Mouse (Mus musculus) frontal cortex, postnatal 25 days (tissue): ENCODE results near the gene Etnk2.
"Not testable (repeated sequence)": the region's sequence is repeated elsewhere in the genome, so short reads cannot be mapped to it uniquely, and the experiment has no call there.

ENCODE experiments used
- DNase-seq, 2 experiments: peaks; one replicate each; pipeline ENCODE4 v3.0.0; 2022; ENCODE audit warnings: low spot score in 2 of 2

The Etnk2 gene

DNA sequence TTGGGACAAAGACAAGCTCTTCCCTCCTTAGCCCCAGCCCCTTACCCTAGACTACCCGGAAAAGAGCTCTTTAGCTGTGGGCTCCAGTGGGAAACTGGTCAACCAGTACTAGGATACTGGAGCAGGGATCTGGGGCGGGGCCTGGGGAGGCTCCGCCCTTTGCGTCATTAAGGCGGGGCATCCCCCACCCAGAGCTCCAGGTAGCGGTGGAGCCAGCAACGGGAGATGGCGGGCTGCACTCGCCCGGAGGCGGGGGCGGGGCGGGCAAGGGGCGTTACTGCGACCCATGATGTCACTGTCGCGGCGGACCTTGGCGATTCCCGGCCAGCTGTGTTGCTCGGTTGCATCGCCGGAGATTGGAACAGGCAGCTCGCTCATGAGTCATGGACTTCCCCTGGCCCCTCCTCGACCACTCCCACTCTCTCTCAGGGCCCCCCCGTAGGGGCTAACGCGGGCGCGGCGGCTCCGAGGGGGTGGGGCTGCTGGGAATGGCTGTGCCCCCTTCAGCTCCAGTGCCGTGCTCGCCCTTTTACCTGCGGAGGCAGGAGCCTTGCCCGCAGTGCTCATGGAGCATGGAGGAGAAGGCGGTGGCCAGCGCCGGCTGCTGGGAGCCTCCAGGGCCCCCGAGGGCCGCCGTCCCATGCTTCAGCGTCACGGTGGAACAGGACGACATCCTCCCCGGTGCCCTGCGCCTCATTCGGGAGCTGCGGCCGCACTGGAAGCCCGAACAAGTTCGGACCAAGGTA, at the start of gene Etnk2:
Etnk2 (plus strand) TSS at position 297 of the 746 bp plus-strand sequence.
- DNase-seq: peak; percentile 28 to 58

DNA sequence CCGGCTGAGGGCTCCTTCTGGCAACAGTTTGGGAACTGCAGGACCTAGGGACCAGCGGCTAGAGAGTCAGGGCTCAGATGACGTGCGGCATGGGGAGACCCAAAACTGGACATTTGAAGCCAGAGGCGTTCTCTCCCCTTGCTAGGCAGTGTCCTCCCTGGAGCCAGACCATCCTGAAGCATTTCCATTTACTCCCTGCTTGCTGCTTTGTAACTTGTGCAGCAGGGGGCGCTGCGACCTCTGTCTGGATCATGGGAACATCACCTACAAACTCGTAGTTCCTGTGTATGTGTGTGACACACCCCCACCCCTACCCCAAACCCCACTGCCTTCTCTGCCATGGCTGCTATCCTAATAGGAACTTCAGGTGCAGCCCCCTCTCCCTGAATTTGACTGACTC, 49.0 kb upstream of the Etnk2 start:
- peak in 1 of 2 experiments; percentile 35 for DNase-seq

- no peak for DNase-seq
Observed at GRCm38 (mm10) chr1:133315775-133316174, 47.6 kb upstream of the Etnk2 start.

DNA sequence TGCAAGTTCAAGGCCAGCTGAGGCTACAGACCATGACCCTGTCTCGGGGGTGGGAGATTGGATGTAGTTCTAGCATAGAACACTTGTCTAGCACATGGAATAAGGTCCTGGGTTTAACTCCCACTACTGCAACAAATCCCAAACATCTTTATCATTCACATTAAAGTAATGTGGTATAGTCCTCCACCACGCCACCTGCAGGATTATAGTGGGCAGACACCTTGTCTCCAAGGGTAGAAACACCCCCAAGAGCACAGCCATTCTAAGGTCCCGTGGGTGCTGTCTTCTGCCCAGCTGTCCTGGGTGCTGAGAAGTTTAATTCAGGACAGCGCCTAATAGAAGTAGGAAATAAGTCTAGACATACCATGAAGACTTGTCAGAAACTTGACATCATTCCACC, 46.8 kb upstream of the Etnk2 start:
- DNase-seq: no peak

DNA sequence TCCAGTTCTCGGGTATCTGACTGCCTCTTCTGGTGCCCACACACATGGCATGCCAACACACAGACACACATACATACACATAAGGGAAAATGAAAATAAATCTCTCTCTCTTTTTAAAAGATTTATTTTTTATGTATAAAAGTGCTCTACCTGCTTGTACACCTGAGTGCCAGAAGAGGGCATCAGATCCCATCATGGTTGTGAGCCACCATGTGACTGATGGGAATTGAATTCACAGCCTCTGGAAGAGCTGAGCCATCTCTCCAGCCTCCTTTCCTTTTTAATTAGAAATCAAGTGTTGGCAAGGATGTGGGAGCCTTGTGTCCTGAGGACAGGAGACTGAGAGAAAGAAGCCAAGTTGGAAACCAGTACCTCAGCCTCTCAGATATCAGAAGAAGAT, 46.2 kb upstream of the Etnk2 start:
- DNase-seq: no peak

DNA sequence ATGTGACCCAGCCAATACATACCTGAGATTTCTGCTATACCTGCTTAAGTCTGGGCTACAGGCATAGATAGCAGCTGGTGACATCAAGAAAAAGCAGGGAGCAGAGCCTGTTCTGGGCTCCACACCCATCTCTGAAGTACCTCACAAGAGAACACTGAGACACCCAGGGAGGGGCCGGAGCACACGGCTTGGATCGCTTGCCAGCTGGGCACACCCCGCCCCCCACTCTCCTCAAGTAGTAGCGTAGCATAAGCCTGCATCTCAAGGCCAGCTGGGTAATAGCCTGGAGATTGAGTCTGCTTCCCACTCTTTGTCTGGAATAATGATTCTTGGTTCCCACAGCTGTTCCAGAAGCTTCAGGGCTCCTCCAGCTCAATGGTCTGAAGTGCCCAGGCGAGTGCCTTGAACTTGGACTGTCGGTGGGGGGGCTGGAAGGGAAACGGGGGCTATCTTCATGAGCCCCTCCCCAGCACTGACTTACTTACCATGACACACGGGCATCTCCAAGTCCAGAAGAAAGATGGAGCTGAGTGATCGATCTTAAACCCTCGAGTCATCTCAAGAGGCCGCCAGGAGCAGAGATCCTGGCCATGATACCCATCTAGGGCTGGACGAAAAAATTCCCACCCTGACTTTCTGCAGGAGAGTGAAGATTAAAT, 42.0 kb upstream of the Etnk2 start, which contains the start of gene Kiss1:
Kiss1 (plus strand) TSS at position 609 of the 659 bp plus-strand sequence.
- DNase-seq: no peak

GRCm38 (mm10) chr1:133323333-133323732, 40.0 kb upstream of the Etnk2 start:
- no peak for DNase-seq

DNA sequence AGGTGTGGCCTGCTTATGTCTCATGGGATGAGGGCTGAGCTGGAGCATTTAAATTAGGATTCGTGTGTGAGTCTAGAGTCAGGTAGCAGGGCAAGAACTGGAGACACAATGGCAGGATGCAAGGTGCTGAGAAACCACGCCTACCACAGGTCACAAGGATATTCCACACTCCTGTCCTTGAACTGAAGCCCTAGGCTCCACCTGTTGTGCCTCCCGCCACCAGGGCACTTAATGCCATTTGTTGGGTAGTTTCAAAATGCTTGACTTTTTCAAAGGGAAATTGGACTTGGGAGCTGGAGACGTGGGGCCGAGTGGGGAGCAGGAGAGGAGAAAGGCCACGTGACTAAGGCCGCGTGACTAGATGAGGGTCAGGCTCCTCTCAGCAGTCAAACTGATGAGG, 37.4 kb upstream of the Etnk2 start:
- no peak for DNase-seq

GRCm38 (mm10) chr1:133327094-133327493, 36.3 kb upstream of the Etnk2 start:
- no peak for DNase-seq

DNA sequence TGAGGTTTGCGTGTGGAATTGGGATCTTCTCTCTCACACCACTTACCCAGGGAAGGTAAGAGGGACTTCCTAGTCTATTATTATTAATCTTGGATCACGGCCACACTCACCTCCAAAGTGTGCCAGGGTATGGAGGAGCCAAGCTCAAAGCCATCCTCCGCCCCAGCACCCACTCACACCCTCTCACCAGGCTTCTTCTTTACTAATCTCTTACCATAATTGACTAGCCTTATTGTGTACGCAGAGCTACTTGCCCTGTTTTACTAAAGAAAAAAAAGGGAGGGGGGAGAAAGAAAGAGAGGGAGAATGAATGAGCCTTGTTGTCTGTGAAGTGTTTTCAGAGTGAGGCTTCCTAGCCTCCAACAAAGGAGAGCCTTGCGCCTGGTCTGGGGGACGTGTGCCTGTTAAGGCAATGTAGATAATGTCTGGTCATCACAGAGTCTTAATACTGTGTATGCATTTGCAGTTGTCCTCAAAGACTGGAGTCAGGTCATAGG, 35.0 kb upstream of the Etnk2 start:
- no peak for DNase-seq

DNA sequence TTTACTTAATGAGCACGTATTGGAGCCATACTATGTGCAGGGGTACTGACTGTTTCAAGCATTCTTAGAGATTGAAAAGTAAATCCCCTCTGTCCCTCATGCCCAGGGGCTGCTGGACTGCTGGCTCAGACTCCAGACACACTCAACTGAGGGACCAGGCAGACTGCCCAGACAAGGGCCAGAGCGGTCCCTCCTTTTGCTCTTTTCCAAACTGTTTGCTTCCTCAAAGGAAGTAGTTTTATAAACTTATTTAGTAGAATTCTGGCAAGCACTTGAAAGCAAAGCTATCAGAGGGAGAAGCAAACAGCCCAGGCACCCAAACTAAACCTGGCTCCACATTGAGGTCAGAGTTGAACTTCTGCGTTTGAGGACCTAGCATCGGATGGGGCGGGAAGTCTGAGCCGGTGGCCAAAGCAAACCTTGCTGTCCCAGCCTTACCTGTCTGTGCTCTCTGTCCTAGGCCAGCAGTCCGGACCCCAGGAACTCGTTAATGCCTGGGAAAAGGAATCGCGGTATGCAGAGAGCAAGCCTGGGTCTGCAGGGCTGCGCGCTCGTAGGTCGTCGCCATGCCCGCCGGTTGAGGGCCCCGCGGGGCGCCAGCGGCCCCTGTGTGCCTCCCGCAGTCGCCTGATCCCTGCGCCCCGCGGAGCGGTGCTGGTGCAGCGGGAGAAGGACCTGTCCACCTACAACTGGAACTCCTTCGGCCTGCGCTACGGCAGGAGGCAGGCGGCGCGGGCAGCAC, 34.3 kb upstream of the Etnk2 start:
- DNase-seq: no peak

DNA sequence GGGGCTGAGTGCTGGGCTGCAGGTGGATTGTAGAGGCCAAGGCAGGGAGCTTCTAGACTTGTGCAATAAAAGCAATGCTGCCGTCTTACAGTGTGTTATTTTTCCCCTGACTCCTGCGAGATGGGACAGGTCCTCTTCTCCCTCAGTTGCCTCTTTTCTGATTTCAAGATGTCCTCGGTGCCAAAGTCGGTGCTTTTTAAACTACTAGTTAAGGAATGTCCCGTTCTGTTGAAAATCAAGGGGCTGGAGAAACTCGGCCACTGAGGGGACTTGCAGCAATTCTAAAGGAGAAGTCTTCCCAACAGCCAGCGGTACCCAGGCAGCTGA, 33.8 kb upstream of the Etnk2 start:
- DNase-seq: no peak

DNA sequence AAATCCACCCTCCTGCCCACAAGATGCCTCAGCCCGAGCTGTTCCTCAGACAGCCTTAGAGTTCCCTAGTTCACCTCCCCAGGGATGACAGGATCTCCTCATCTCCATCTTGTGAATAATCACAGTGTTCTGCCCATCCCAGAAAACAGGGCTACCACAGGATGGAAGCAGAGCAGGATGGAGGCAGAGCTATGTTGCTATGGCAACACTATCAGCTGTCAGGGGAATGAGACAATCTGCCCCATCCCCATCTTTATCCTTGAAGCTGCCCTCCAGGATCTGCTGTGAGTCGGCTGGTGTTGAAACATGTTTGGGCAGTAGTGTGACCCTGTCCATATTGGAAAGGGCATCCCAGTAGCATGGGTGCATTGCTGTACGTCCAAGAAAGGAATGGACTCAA, 32.2 kb upstream of the Etnk2 start:
- no peak for DNase-seq

GRCm38 (mm10) chr1:133332656-133333430, 30.5 kb upstream of the Etnk2 start:
- DNase-seq: no peak

DNA sequence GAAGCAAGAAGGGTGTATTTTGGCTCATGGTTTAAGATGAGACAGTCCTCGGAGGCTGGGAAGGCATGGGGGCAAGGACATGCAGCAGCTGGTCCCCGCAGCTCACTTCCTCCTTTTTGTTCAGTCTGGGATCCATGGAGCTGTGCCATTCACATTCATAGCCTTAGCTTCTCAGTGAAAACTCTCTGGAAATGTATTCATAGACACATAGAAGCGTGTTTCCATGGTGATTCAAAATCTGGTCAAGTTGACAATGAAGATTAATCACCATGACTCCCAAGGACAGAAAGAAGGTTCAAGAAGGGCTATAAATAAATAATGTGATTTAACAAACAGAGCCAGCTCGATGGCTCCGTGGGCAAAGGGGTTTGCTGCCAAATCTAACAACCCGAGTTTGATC, 29.4 kb upstream of the Etnk2 start:
- DNase-seq: no peak

GRCm38 (mm10) chr1:133340403-133340802, 23.0 kb upstream of the Etnk2 start:
- DNase-seq: not testable (repeated sequence)

DNA sequence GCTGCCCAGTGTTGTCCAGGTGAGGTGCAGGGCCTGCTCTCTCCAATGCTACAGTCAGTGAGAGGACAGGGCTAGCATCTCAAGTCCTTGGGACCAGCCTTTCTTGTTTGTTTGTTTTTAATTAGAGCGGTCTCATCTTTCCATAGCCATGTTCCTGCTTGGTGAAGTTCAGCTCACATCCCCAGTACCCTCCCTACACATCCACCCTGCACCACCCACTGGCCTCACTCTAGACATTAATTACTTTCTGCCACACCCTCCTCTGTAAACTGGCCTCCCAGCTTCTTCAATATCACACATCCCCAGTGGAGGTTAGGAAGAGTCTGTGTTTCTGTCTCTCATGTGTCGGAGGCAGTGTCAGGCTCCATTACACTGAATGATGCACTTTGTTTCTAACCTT, 19.0 kb upstream of the Etnk2 start:
- no peak for DNase-seq

- DNase-seq: no peak
Observed at GRCm38 (mm10) chr1:133346531-133346930, 16.8 kb upstream of the Etnk2 start.

DNA sequence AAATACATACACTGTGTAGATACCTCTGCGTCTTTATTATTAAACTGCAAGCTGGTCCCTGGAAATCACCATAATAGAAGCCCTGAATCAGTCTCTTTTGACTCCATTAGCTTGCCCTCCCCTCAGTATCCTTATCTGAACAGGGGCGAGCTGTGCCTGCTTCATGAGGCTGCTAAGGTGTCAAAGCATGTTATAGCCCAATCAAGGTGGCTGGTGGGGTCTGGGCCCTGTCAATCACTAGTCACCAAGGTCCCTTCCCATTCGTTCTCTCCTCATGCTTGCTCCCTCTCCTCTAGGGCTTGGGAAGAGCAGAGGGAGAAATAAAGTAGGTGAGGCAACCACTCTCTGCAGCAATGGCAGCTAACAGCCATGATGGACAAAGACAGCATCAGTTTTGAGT, 16.1 kb upstream of the Etnk2 start:
- DNase-seq: no peak

DNA sequence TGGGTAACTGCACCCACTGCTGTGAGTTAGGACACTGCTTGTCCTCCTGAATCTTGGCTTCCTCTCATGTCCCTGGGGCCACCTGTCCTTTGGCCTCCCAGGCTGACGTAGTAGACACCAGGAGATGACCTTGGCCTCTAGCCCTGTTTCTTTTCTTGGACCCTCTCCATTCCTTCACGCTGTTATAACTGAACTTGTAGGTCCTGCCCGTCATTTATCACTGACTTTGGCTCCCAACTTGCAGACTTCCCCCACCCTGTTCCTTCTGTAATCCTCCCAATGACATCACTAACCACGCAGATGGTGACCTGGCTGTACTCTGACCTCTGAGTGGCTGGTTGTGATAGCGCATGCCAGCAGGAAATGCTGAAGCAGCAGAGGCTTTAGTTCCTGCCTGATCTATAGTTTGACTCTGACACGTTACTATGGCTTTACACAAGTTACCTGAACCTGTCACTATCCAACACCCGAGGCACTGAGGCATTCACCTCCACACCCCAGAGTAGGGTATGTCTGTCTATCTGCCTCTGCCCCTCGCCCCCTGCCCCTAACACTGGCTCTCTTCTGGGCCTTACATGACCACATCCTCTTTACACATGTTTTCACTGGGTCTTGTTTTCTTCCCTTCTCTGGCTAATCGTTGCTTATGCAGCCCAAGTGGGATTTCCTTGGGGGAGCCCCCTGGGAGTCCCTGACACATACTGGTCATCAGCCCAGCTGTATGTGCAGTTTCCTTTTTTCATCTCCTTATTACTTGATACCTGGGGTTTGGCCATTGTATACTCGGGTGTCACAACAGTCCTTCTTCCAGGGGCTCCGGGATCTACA, 15.5 kb upstream of the Etnk2 start:
- no peak for DNase-seq

GRCm38 (mm10) chr1:133350210-133350609, 13.2 kb upstream of the Etnk2 start, which contains the start of gene Ren1:
Gene Ren1, plus strand, starts transcription at chr1:133350510.
- DNase-seq: no peak
